Mouse (Mus musculus) stomach, embryonic 15.5 days (tissue): Measurements from ENCODE around the gene Alk. TPM values are rescaled to one million over a fixed set of nuclear protein-coding genes. Genes with fewer than 3 reads are reported as not detected.

Experiments used
- ATAC-seq: fragments of 200-750 bp; cut with Nextera tagmentation; 2 replicates; pipeline ENCODE4 v1.8.0; 2017; ENCODE audit warnings: low read depth, moderate number of reproducible peaks, moderate TSS enrichment; ENCODE audit not compliant: insufficient read depth, low FRiP score
- H3K27ac ChIP-seq: fragments of 300-500 bp; sonication (generic); 2 replicates; pipeline ENCODE4 v1.5.1; 2015; ENCODE audit warnings: mild to moderate bottlenecking, inconsistent platforms
- H3K27me3 ChIP-seq: fragments of 300-500 bp; sonication (generic); replicated peaks from 2 replicates; pipeline ENCODE4 v1.6.1; 2015; ENCODE audit warnings: inconsistent platforms
- H3K36me3 ChIP-seq: fragments of 300-500 bp; sonication (generic); 2 replicates; pipeline ENCODE4 v1.6.1; 2015; ENCODE audit warnings: inconsistent platforms
- H3K4me1 ChIP-seq: fragments of 300-500 bp; sonication (generic); 2 replicates; pipeline ENCODE4 v1.6.1; 2015; ENCODE audit warnings: inconsistent platforms
- H3K4me2 ChIP-seq: fragments of 300-500 bp; sonication (generic); 2 replicates; pipeline ENCODE4 v1.6.1; 2015; ENCODE audit warnings: mild to moderate bottlenecking, inconsistent platforms
- H3K4me3 ChIP-seq: fragments of 300-500 bp; sonication (generic); replicated peaks from 2 replicates; pipeline ENCODE4 v1.5.1; 2015; ENCODE audit warnings: inconsistent platforms
- H3K9ac ChIP-seq: fragments of 300-500 bp; sonication (generic); 2 replicates; pipeline ENCODE4 v1.6.1; 2015; ENCODE audit warnings: inconsistent platforms
- H3K9me3 ChIP-seq: fragments of 300-500 bp; sonication (generic); 2 replicates; pipeline ENCODE4 v1.6.1; 2016; ENCODE audit warnings: inconsistent platforms
- WGBS: fragments of 180-500 bp; shearing (Covaris S2); methylation state at CpG from one replicate; pipeline ENCODE4 v1.1.7; 2015; 5-methylcytosine and 5-hydroxymethylcytosine counted together
- polyA plus RNA-seq: library from polyadenylated mRNA; unstranded; fragments of >200 nt; fragmentation: Nextera tagmentation; extraction: Ambion mirVana; gene quantifications from 2 replicates; pipeline ENCODE4 v1.2.1, GENCODE M21; 2015

Alk gene
- polyA plus RNA-seq, 1 experiment from 2014 or later = 1.7 TPM

DNA sequence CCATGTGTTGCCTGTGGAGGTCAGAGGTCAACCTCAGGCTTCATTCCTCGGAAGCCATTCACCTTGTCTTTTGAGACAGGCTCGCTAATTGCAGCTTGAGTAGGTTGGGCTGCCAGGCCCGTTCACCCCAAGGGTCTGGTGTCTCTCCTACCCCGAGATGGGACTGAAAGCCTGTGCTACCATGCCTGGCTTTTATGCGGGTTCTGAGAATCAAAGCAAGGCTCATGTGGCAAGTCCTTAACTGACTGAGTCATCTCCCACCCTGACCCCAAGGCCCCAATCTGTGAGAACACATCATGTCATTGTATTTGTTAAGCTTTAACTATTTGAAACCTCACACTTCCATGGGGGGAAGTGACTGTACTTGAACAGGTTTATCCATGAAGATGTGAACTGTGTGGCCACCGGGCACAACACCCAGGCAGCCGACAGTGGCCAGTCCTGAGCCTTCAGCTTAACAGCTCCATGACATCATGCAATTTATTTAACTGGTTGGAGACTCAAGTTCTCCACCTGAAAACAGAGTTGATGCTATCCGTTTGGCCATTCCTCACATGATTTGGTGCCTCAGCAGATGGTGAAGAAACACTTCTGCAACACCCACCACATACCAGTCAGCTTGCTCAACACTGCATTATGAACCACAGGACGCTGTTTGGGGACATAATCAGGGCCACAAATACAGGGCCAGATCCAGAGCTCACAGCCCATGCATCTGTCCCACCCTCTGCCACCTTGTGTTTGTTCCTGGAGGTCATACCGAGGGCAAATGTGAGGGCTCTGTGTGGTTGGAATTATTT is 446.4 kb downstream of the Alk start:
- Histone ChIP-seq H3K9me3 (no peaks in the 10 kb centered on the region), H3K9ac (no peak overlapping the region), H3K27me3 (no peaks in the 10 kb centered on the region), H3K4me1 (no peaks in the 10 kb centered on the region), H3K4me3 (no peak overlapping the region), H3K27ac (no peak overlapping the region), H3K36me3 (no peaks in the 10 kb centered on the region), H3K4me2 (no peak overlapping the region)
- ATAC-seq = no peak
- 52% methylated on average over 10 of the region's 10 CpGs for WGBS

DNA sequence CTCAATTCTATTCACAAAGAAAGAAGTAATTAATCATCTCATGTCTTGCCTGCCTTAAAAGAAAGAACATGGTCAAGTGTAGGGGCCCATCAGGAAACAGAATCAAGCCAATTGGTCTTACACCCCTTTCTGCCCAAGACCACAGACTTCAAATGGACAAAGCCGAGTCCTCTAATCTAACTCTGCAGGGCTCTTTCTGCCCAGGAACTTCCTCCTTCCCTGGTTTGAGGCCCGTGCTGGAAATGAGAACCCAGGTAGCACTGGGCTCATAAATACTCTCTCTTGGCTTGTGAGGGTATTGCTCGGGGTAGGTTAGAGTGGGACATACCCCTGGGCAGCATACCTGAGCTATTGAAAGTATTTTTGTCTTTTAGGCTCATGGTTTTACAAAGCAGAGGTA is 451.4 kb downstream of the Alk start:
- Histone ChIP-seq H3K36me3 (no peaks in the 10 kb centered on the region), H3K9ac (no peak overlapping the region), H3K9me3 (no peaks in the 10 kb centered on the region), H3K4me2 (no peak overlapping the region), H3K4me3 (no peak overlapping the region), H3K27ac (no peak overlapping the region), H3K27me3 (no peaks in the 10 kb centered on the region), H3K4me1 (no peaks in the 10 kb centered on the region)
- no peak for ATAC-seq
- WGBS = 73% methylated on average over 3 of the region's 3 CpGs

DNA sequence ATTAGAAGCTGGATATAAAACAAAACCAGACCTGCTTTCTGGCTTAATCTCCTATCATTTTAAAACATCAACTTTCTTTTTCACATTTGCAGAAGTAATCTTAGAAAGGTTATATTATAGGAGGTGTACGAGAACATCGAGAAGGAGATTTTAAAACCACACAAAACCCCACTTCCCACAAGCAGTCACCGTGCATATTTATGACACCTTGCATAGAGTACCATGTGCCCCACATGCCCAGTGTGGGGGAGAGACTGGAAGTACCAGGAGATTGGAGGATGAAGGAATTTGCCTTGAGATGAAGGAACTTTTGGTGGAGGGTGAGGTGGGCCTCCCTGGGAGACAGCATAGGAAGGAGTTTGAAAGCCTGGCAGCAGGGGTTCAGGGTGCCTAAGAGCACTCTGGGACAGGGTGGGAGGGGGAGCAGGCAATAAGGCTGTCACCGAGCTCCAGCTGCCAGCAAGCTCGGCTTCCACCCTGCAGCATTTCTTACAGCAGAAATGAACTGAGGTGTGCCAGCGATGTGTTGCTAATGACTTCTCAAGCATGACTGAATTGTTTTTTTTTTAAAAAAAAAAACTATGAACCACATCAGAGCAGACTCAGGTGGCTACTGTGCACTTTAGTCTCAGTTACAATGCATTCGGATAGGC is 459.4 kb downstream of the Alk start:
- no peaks in the 10 kb centered on the region for H3K27me3 ChIP-seq
- WGBS = 70% methylated on average over 7 of the region's 7 CpGs
- no peak for ATAC-seq
- H3K9ac ChIP-seq = no peak overlapping the region
- H3K4me2 ChIP-seq = no peak overlapping the region
- no peaks in the 10 kb centered on the region for H3K9me3 ChIP-seq
- no peaks in the 10 kb centered on the region for H3K36me3 ChIP-seq
- no peaks in the 10 kb centered on the region for H3K4me1 ChIP-seq
- H3K4me3 ChIP-seq = no peak overlapping the region
- no peak overlapping the region for H3K27ac ChIP-seq

DNA sequence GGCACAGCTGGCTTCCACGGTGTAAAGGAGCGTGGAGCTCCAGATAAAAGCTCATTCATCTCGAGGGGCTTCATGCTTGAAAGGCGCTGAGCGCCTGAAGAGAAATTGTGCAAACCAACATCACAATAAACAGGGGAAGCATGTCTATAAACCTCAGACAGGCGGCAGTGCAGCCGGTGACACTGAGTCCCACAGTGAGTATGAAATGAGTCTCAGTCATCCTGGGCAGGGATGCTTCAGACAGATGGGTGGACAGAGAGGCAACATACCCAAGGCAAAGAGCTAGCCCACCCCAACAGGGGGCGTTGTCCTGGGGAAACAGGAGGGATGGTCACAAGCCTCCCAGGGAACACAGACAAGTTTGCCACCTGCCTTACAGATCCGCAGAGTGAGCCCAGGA is 460.0 kb downstream of the Alk start:
- 69% methylated on average over 9 of the region's 9 CpGs for WGBS
- Histone ChIP-seq H3K36me3 (no peaks in the 10 kb centered on the region), H3K9me3 (no peaks in the 10 kb centered on the region), H3K4me2 (no peak overlapping the region), H3K4me3 (no peak overlapping the region), H3K27me3 (no peaks in the 10 kb centered on the region), H3K9ac (no peak overlapping the region), H3K27ac (no peak overlapping the region), H3K4me1 (no peaks in the 10 kb centered on the region)
- ATAC-seq = no peak

DNA sequence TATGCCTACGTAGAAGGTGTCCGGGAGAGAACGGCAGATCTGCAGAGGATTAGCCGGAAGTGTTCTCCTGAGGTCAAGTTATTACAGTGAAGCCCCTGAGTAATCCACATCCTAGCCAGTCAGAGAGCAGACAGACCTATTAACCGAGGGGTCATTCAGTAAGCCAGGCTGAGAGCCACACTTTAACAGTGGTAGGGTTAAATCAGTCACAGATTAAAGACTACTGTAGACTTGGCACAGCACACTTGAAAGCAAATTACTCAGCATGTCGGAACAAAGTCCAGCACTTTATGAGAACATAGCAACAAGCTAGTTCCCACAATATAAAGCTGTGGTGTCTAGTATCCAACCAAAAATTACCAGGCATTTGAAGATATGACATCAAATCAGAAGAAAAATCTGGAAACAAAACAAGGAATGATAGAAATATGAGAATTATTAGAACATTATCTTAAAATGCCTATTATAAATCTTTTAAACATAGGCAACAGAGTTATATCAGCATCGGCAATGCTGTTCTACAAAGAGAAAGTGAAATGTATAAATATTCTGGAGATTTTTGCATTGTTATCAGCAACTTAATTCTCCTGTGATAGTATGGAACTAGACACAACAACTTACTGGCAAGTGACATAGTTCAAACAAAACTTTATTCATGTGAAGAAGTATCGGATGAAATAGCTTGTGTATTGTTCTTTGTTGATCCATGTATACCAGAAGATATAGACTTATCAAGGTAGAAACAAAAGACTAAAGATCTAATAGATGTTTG is 472.1 kb downstream of the Alk start:
- no peak overlapping the region for H3K27ac ChIP-seq
- no peak overlapping the region for H3K9ac ChIP-seq
- H3K9me3 ChIP-seq = no peaks in the 10 kb centered on the region
- no peaks in the 10 kb centered on the region for H3K36me3 ChIP-seq
- no peak; the same call in 1 of the 2 replicates for ATAC-seq
- H3K4me2 ChIP-seq = no peak overlapping the region
- H3K4me1 ChIP-seq = no peaks in the 10 kb centered on the region
- H3K4me3 ChIP-seq = no peak overlapping the region
- WGBS = 72% methylated on average over 8 of the region's 8 CpGs
- H3K27me3 ChIP-seq = no peaks in the 10 kb centered on the region

DNA sequence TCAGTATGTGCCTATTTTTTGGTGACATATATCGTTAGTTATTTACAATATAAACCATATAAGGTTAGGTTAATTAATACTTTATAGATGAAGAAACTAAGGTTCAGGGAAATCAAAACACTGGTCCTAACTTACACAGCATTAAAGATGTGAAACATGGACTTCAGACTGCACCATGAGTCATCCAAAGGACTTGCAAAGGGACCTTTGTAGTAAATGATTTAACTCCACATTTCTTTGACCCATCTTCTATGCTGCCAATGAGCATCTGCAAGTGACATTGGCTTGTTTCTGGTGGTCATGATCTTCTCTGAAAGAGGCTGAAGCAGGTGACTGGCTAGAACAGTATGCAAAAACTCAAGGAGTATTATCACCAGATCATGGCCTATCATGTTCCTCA is 482.8 kb downstream of the Alk start:
- no peaks in the 10 kb centered on the region for H3K9me3 ChIP-seq
- H3K4me2 ChIP-seq = no peak overlapping the region
- no peaks in the 10 kb centered on the region for H3K36me3 ChIP-seq
- H3K27me3 ChIP-seq = no peaks in the 10 kb centered on the region
- H3K27ac ChIP-seq = no peak overlapping the region
- WGBS = 80% methylated on average over 1 of the region's 1 CpGs
- no peaks in the 10 kb centered on the region for H3K4me1 ChIP-seq
- no peak overlapping the region for H3K4me3 ChIP-seq
- ATAC-seq = no peak
- H3K9ac ChIP-seq = no peak overlapping the region

DNA sequence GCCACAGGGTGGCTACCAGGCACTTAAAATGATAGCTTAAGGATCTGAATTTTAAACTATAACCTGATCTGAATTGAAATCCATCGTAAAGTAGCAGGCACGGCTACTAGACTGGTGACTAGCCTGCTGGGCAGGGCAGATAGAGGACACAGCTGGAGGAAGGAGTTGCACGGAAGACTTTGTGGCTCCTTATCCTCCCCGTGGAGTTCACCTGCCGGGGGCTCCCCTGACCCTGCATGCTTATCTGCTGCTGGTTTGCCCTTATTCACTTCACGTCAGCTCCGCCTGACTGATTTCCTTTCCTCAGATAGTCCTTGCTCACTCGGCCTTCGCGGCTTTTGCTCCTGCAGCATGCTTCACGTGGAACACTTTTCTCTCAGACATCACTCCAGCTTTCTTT is 484.1 kb downstream of the Alk start:
- no peak overlapping the region for H3K9ac ChIP-seq
- H3K36me3 ChIP-seq = no peaks in the 10 kb centered on the region
- no peaks in the 10 kb centered on the region for H3K27me3 ChIP-seq
- H3K4me1 ChIP-seq = no peaks in the 10 kb centered on the region
- 70% methylated on average over 11 of the region's 11 CpGs for WGBS
- no peak for ATAC-seq
- H3K4me3 ChIP-seq = no peak overlapping the region
- H3K9me3 ChIP-seq = no peaks in the 10 kb centered on the region
- no peak overlapping the region for H3K4me2 ChIP-seq
- H3K27ac ChIP-seq = no peak overlapping the region

DNA sequence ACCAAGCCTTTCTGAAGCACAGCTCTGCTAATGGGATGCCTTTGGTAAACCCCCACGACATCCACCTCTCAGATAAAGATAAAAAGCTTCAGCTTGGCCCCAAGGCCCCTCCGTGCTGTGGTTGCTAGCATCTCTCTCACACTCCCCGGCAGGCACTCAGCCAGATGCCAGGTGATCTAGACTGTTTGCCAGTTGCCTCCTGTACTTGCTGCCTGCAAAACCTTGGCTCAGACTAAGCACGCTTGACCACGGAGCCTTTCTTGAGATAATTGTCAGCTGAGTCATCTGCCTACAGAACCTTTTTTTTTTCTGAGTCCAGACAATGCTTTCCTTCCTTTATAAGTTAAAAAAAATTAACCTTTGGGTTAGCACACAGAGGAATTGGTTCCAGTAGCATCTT is 486.1 kb downstream of the Alk start:
- ATAC-seq = no peak
- Histone ChIP-seq H3K4me3 (no peak overlapping the region), H3K27me3 (no peaks in the 10 kb centered on the region), H3K4me1 (no peaks in the 10 kb centered on the region), H3K27ac (no peak overlapping the region), H3K4me2 (no peak overlapping the region), H3K9me3 (no peaks in the 10 kb centered on the region), H3K9ac (no peak overlapping the region), H3K36me3 (no peaks in the 10 kb centered on the region)
- WGBS = 46% methylated on average over 5 of the region's 5 CpGs

DNA sequence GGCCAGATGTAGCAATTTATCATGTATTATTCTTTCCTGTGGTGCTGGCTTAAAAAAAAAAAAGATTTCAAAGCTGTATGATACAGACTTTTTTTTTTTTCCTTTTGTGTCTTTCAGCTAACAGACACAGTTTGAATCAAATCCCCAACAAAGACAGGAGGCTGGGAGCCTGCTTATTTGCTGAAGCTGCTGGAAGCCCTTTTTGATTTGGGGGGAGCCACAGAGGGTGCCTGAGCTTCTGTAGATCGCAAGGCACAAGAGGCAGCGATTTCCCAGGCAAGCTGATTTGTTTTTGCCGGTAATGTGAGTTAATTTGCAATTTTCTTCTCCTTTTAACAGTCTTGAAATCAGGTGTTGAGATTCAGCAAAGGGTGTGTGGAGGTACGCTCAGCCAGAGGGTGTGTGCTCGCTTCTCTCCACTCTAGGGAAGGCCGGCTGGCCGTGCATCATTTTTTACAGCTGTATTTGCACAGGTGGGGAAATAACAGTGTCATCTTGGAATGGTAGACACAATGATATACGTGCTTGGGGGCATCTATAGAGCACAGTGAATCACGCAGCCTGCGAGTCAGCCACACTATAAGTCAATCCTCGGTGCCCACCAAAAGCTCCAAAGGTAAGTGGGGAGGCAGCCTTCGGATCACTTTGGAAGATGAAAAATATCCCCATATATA is 489.0 kb downstream of the Alk start:
- Histone ChIP-seq H3K9me3 (no peaks in the 10 kb centered on the region), H3K4me1 (no peaks in the 10 kb centered on the region), H3K36me3 (no peaks in the 10 kb centered on the region), H3K4me2 (no peak overlapping the region), H3K9ac (no peak overlapping the region), H3K4me3 (no peak overlapping the region), H3K27ac (no peak overlapping the region), H3K27me3 (no peaks in the 10 kb centered on the region)
- 50% methylated on average over 12 of the region's 12 CpGs for WGBS
- no peak for ATAC-seq

DNA sequence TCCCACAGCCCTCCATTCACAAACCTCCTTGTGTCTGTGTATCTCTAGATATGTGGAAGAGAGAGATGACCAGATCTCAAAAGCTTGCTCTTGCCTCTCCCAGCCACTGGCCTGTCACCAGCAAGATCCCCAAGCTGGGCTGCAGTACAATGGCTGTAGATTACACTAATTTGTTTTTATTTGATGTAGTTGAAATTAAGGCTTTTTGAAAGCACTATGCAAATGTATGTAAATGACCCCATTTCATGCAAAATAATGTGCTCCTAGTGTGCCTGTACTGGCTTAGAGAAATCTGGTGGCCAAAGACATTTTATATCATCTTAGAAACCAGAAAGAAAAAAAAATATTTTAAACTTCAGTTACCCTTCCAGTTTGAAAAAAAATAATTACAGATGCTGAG is 492.4 kb downstream of the Alk start:
- no peak for ATAC-seq
- no peaks in the 10 kb centered on the region for H3K36me3 ChIP-seq
- no peaks in the 10 kb centered on the region for H3K27me3 ChIP-seq
- H3K9me3 ChIP-seq = no peaks in the 10 kb centered on the region
- no peak overlapping the region for H3K4me2 ChIP-seq
- H3K9ac ChIP-seq = no peak overlapping the region
- H3K27ac ChIP-seq = no peak overlapping the region
- H3K4me1 ChIP-seq = no peaks in the 10 kb centered on the region
- H3K4me3 ChIP-seq = no peak overlapping the region

DNA sequence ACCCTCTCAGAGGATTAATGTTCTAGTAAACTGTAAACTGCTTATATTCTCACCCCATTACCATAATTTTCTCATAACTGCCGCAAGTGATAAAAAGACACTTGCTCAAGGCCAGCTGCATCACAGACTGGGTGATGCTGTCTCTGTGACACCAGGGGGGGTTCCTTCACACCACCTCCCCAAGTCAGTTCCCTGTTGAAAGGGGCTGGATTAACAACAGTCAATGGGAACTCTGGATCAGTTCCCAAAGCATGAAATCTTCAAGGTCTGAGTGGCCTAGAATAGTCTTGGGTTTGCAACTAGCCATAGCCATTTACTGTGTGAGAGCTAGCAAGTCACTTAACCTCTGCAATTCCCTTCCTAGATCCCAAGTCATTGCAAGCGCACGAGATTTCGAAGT is 492.9 kb downstream of the Alk start:
- Histone ChIP-seq H3K9ac (no peak overlapping the region), H3K27ac (no peak overlapping the region), H3K9me3 (no peaks in the 10 kb centered on the region), H3K4me2 (no peak overlapping the region), H3K36me3 (no peaks in the 10 kb centered on the region), H3K4me1 (no peaks in the 10 kb centered on the region), H3K4me3 (no peak overlapping the region), H3K27me3 (no peaks in the 10 kb centered on the region)
- no peak for ATAC-seq
- 88% methylated on average over 4 of the region's 4 CpGs for WGBS

DNA sequence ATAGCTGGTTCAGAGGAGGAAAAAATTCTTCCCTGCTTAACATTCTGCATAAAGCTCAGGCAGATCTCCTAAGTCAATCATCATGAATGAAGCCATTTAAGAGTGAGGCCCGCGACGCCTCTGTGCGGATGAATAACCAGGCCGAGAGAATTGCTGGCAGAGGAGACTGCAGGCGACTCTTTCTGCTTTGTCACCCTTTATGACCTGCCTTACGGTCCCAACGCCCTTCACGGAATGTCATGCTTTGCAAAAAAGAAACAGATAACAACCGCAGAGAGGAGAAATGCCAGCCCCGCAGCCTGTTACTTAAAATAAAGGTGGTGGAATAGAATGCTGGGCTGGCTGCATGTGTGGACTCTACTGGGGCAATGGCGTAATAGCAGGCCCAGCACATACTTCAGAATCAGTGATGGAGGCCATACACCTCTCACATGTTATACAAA is 517.1 kb downstream of the Alk start:
- Histone ChIP-seq H3K9ac (no peak overlapping the region), H3K36me3 (no peaks in the 10 kb centered on the region), H3K4me3 (no peak overlapping the region), H3K4me1 (no peaks in the 10 kb centered on the region), H3K9me3 (no peaks in the 10 kb centered on the region), H3K27ac (no peak overlapping the region), H3K4me2 (no peak overlapping the region), H3K27me3 (no peaks in the 10 kb centered on the region)
- no peak for ATAC-seq
- WGBS = 80% methylated on average over 12 of the region's 12 CpGs
